Mouse (Mus musculus): ENCODE data around the gene Isyna1.

DNA sequence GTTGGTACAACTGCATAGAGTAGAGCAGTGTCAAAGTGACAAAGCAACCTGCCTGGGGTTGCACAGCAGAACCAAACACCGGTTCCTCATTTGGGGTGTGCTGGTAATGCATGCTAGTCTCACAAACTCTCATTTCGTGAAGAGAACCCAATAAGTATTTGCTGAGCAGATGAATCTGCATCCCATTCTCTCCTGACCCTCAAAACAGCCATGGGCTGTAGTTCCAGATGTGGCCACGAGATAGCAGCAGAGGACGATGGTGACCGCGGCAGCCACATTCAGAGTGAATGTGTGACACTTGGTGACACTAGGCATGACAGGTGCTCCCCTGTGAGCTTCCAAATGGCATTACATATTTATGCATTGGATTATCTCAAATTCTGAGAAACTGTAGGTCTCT, 17.7 kb downstream of the Isyna1 start:
- no peak for TF ChIP-seq EP300 (IDR thresholded peaks at IDR 0.05; ENCODE audit: low read depth)
- peak; percentile 99 for TF ChIP-seq CTCF (IDR thresholded peaks at IDR 0.05; ENCODE audit: low read depth)

Measured in liver, embryonic 14.5 days (tissue).